Mouse (Mus musculus) limb, embryonic 12.5 days (tissue): ENCODE results near the gene Gpr19. TPM values are rescaled to one million over a fixed set of nuclear protein-coding genes. Genes with fewer than 3 reads are reported as not detected.

Experiments used
- ATAC-seq: fragments of 200-750 bp; cut with Nextera tagmentation; 2 replicates; pipeline ENCODE4 v1.8.0; 2017; ENCODE audit warnings: low read depth, moderate TSS enrichment; ENCODE audit not compliant: insufficient number of reproducible peaks, insufficient read depth, low FRiP score, low TSS enrichment
- H3K27ac ChIP-seq: fragments of 300-500 bp; sonication (generic); 2 replicates; pipeline ENCODE4 v1.5.1; 2016; ENCODE audit warnings: mild to moderate bottlenecking, moderate library complexity
- H3K27me3 ChIP-seq: fragments of 300-500 bp; sonication (generic); 2 replicates; pipeline ENCODE4 v1.6.1; 2016; ENCODE audit warnings: mild to moderate bottlenecking, moderate library complexity
- H3K36me3 ChIP-seq: fragments of 300-500 bp; sonication (generic); 2 replicates; pipeline ENCODE4 v1.6.1; 2016; ENCODE audit warnings: mild to moderate bottlenecking, moderate library complexity
- H3K4me1 ChIP-seq: fragments of 300-500 bp; sonication (generic); replicated peaks from 2 replicates; pipeline ENCODE4 v1.6.1; 2016
- H3K4me2 ChIP-seq: fragments of 300-500 bp; sonication (generic); 2 replicates; pipeline ENCODE4 v1.6.1; 2016; ENCODE audit warnings: mild to moderate bottlenecking, moderate library complexity
- H3K4me3 ChIP-seq: fragments of 300-500 bp; sonication (generic); replicated peaks from 2 replicates; pipeline ENCODE4 v1.5.1; 2016; ENCODE audit warnings: mild to moderate bottlenecking
- H3K9ac ChIP-seq: fragments of 300-500 bp; sonication (generic); replicated peaks from 2 replicates; pipeline ENCODE4 v1.6.1; 2016; ENCODE audit warnings: mild to moderate bottlenecking, moderate library complexity
- H3K9me3 ChIP-seq: fragments of 300-500 bp; sonication (generic); 2 replicates; pipeline ENCODE4 v1.6.1; 2016; ENCODE audit warnings: mild to moderate bottlenecking, moderate library complexity
- WGBS: fragments of 180-500 bp; shearing (Covaris S2); methylation state at CpG from one replicate; pipeline ENCODE4 v1.1.7; 2016; 5-methylcytosine and 5-hydroxymethylcytosine counted together
- polyA plus RNA-seq: library from polyadenylated mRNA; unstranded; fragments of >200 nt; fragmentation: Nextera tagmentation; extraction: Ambion mirVana; gene quantifications from 2 replicates; pipeline ENCODE4 v1.2.1, GENCODE M21; 2016

Gpr19 gene
- polyA plus RNA-seq, 1 experiment from 2014 or later: 8.6 TPM

DNA sequence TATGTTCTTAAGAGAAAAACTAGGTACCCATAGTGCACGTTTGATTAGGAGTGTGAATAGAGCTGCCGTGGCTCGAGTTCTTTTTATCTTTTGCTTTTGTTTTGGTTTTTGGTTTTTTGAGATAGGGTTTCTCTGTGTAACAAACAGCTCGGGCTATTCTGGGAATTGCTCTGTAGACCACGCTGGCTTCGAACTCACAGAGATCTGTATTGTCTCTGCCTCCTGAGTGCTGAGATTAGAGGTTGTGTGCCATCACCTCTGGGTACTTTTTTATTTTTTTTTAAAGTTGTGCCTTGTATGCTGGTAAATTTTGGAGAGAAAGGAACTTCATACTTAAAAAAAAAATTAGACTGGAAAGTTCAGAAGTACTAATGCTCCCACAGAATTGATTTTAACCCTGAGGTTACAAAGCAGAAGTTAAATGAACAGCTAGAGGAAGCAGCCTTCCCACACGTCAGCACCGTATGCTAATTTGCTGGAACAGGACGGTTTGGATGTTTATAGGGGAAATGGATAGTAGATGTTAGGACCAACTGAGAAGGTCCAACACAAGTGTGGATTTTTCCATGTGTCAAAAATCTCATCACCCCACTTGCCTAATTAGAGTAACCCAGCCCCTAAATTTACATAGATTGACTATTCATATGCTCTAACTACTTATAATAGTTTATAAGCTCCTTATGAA, 24.3 kb upstream of the Gpr19 start:
- ATAC-seq: no peak
- Histone ChIP-seq H3K36me3 (peaks cover 19% of the 10 kb centered on the region; the same call in 1 of the 2 replicates), H3K27me3 (peaks cover 4% of the 10 kb centered on the region; the same call in 1 of the 2 replicates), H3K4me2 (peak overlapping the region; percentile 93), H3K27ac (no peak overlapping the region), H3K9ac (peak overlapping the region; percentile 92; the same call in 1 of the 2 replicates), H3K4me3 (peak overlapping the region; percentile 83), H3K9me3 (no peaks in the 10 kb centered on the region), H3K4me1 (peaks cover 45% of the 10 kb centered on the region)
- WGBS: 67% methylated on average over 9 of the region's 9 CpGs

DNA sequence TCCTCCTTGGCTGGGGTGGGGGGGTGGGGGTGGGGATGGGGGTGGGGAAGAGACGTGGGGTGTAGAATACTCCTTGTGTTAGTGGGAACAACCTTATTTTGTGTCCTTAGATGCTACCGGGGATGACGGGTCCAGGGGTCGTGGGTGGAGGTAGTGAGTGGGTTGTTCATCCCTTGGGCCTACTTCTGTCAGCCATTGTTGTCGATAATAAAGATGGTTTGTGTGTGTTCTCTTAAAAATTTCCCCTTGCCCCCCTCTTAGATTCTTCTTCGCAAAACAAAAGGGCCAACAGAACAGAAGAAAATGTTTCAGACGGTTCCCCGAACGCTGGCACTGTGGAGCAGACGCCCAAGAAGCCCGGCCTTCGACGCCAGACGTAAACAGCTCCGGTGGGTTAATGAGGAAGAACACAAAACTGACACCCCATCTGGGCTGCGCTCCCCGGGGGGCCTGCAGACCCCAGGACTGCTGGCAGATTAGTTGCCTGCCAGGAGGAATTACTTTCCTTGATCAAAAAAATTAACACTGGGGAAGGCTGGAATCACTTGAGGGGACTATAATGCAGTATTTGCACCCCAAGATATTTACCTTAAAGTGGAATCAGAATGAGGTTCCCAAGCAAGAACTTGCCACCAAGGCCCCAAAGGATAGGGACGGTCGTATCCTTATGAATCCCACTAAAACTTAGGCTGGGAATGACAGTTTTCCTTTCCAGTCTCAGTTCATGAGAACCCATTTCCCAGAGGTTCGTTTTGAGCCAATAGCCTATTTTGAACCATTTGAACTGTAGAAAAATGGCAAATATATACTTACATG, 23.5 kb upstream of the Gpr19 start:
- Histone ChIP-seq H3K4me2 (peak overlapping the region; percentile 93), H3K4me3 (peak overlapping the region; percentile 83), H3K36me3 (peaks cover 19% of the 10 kb centered on the region; the same call in 1 of the 2 replicates), H3K9me3 (no peaks in the 10 kb centered on the region), H3K9ac (peak overlapping the region; percentile 92), H3K27me3 (peaks cover 4% of the 10 kb centered on the region; the same call in 1 of the 2 replicates), H3K4me1 (peaks cover 44% of the 10 kb centered on the region), H3K27ac (peak overlapping the region; percentile 97; the same call in 1 of the 2 replicates)
- 11% methylated on average over 20 of the region's 20 CpGs for WGBS
- ATAC-seq: no peak

DNA sequence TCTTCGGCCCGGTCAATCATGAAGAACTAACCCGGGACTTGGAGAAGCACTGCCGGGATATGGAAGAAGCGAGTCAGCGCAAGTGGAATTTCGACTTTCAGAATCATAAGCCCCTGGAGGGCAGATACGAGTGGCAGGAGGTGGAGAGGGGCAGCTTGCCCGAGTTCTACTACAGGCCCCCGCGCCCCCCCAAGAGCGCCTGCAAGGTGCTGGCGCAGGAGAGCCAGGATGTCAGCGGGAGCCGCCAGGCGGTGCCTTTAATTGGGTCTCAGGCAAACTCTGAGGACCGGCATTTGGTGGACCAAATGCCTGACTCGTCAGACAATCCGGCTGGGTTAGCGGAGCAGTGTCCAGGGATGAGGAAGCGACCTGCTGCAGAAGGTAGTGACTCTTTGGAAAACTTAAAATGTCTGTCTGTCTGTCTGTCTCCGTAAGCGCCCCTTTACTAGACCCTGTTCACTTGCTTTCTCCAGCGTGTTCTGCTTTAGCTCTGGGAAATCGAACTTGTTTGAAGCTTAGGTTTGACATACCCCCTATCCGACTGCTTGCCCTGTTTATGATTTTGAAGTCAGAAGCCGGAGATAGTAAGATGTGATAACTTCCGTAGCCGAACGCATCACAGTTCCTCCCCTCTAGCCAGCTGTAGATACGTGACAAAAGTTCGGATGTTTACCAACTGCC, 22.8 kb upstream of the Gpr19 start:
- H3K27me3 ChIP-seq: peaks cover 4% of the 10 kb centered on the region; the same call in 1 of the 2 replicates

DNA sequence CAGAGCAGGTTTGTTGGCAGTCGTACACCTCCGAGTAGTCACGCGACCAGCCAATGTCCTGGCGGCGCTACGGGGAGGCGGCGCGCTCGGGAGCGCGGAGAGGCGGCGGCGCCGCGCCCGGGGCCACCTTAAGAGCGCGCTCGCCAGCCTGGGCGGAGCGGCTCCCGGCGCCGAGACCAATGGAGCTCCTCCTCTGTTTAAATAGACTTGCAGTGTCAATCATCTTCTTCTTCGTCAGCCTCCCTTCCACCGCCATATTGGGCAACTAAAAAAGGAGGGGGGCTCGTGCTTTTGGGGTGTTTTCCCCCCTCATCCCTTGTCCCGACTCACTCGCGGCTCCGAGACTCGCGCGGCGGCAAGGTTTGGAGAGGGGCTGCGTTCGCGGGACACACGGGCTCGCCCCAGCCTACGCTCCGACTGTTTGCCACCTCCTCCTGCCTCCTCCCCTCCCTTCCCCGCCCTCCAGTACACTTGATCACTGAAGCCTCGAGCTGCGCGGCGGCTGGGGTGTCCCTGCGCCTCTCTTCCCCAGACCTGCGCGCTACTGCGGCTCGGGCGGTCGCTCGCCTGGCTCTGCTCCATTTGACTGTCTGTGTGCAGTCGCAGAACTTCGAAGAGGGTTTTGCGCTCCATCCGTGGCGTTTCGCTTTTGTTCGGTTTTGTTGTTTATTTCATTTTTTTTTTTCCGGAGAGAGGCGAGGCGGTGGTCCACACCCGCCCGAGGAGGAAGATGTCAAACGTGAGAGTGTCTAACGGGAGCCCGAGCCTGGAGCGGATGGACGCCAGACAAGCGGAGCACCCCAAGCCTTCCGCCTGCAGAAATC, 22.0 kb upstream of the Gpr19 start, which contains the start of gene Cdkn1b:
Gene Cdkn1b, plus strand, starts transcription at position 212 of the 824 bp plus-strand sequence.
- under 1% methylated on average over 77 of the region's 77 CpGs for WGBS
- Histone ChIP-seq H3K27me3 (peaks cover 4% of the 10 kb centered on the region; the same call in 1 of the 2 replicates), H3K4me2 (peak within 1 kb of the TSS; percentile 93), H3K4me1 (peaks cover 46% of the 10 kb centered on the region), H3K4me3 (peak within 1 kb of the TSS; percentile 83), H3K9ac (peak within 1 kb of the TSS; percentile 92), H3K9me3 (no peaks in the 10 kb centered on the region), H3K36me3 (peaks cover 16% of the 10 kb centered on the region; the same call in 1 of the 2 replicates), H3K27ac (peak within 1 kb of the TSS; percentile 97)
- ATAC-seq: peak; percentile 91

More for the DNA sequence above, 22.8 kb upstream of the Gpr19 start:
- H3K4me2 ChIP-seq: peak overlapping the region; percentile 93
- no peaks in the 10 kb centered on the region for H3K9me3 ChIP-seq
- H3K4me3 ChIP-seq: peak overlapping the region; percentile 83
- peak overlapping the region; percentile 97 for H3K27ac ChIP-seq
- WGBS: under 1% methylated on average over 32 of the region's 32 CpGs
- peaks cover 19% of the 10 kb centered on the region; the same call in 1 of the 2 replicates for H3K36me3 ChIP-seq
- ATAC-seq: no peak
- peak overlapping the region; percentile 92 for H3K9ac ChIP-seq
- H3K4me1 ChIP-seq: peaks cover 48% of the 10 kb centered on the region

DNA sequence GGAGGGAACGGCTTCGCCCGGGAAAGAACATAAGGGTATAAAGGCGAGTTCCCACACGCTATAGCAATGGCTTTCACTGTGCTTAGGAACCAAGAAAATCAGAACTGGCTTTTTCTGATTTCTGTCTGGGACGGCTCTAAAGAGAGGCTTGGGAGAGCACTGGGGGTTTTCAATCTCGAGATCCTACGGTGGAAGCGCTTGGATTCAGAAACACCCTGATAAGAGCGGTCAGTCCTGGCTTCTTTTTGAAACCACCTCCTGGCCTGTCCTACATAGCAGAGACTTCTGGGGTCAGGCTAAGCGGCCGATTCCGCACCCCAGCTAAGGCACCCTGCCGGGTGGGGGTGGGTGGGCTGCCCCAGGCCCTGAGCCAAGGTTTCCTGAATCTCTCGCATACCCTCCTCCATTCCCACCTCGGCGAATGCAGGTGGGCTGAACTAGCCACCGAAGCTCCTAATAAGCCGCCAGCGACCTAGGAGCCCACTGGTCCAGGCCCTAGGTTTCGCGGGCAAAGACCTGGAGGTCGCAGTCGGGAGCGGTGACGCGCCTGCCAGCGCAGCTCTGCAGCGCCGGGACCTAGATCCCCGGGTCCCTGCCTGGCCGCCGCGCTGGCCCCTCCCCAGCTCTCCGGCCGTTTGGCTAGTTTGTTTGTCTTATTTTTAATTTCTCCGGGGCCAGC, 21.3 kb upstream of the Gpr19 start:
- 3% methylated on average over 37 of the region's 37 CpGs for WGBS
- ATAC-seq: peak; percentile 66
- H3K4me1 ChIP-seq: peaks cover 42% of the 10 kb centered on the region

DNA sequence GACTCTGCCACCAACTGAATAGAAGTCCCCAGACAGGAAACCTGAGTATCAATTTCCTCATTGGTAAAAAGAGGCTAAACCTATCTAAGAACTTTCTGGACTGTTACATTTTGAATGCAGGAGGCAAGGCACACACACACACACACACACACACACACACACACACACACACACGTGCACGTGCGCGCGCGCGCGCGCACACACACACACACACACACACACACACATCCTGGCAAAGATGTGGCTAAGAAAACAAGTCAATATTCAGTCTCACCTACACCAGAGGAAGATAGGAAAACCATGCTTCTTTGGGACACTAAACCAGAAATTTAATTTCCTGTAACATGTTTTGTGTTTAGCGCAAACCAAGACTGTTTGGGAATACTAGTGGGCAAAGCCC, 20.4 kb upstream of the Gpr19 start:
- H3K4me2 ChIP-seq: 0 out of 2 replicates have a peak overlapping the region, but pooled peaks have one; percentile 93
- no peak for ATAC-seq
- no peak overlapping the region for H3K27ac ChIP-seq
- peaks cover 41% of the 10 kb centered on the region for H3K4me1 ChIP-seq
- H3K4me3 ChIP-seq: no peak overlapping the region
- peaks cover 4% of the 10 kb centered on the region; the same call in 1 of the 2 replicates for H3K27me3 ChIP-seq
- peaks cover 9% of the 10 kb centered on the region; the same call in 1 of the 2 replicates for H3K36me3 ChIP-seq
- H3K9me3 ChIP-seq: no peaks in the 10 kb centered on the region
- H3K9ac ChIP-seq: no peak overlapping the region
- 90% methylated on average over 10 of the region's 10 CpGs for WGBS

More for the DNA sequence above, 21.3 kb upstream of the Gpr19 start:
- Histone ChIP-seq H3K27ac (peak overlapping the region; percentile 97), H3K9me3 (no peaks in the 10 kb centered on the region), H3K4me3 (peak overlapping the region; percentile 83), H3K36me3 (peaks cover 14% of the 10 kb centered on the region; the same call in 1 of the 2 replicates), H3K27me3 (peaks cover 4% of the 10 kb centered on the region; the same call in 1 of the 2 replicates), H3K9ac (peak overlapping the region; percentile 92), H3K4me2 (peak overlapping the region; percentile 93)

DNA sequence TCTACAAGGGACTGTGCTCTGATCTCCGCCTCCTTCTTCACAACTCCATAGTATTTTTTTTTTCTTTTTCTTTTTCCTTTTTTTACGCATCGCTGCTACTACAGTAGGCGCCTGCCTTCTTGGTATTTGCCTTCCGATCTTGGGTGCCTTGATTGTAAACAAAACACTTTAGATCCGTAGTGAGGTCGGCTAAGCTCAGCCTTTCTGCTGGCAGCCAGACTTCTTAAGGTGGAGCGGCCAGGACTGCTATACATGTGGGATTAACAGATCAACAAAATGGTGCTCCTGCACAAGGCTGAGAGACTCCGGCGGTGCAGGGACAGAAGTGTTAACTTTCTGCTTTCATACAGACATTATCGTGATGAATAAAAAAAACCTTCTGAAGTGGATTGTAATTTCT, 18.7 kb upstream of the Gpr19 start:
- H3K4me3 ChIP-seq: peak overlapping the region; percentile 46
- H3K36me3 ChIP-seq: 0 out of 2 replicates have a peak, but pooled peaks cover 2% of the 10 kb centered on the region
- peak overlapping the region; percentile 66 for H3K27ac ChIP-seq
- WGBS: 2% methylated on average over 11 of the region's 11 CpGs
- peak overlapping the region; percentile 85 for H3K4me2 ChIP-seq
- no peak for ATAC-seq
- H3K9me3 ChIP-seq: no peaks in the 10 kb centered on the region
- H3K9ac ChIP-seq: peak overlapping the region; percentile 58
- peaks cover 26% of the 10 kb centered on the region for H3K4me1 ChIP-seq
- peaks cover 4% of the 10 kb centered on the region; the same call in 1 of the 2 replicates for H3K27me3 ChIP-seq

DNA sequence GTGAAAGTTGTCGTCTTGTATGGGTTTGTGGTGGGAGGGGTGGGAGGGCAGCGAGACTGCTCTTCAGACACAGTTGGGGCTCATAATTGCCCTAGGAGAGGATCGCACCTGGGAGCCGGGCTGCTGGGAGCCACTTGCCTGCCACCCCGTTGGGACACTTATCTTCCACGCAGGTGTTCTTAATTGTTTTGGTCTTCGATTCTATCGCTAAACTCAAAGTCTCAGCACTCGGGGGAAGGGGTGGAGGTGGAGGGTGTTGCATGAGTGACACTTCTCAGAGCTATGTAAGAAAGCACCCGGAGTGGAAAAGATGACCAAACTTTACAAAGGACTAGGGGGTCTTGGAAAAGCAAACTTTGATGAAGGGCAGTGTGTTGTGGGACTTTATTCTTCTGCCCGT, 18.3 kb upstream of the Gpr19 start:
- Histone ChIP-seq H3K9me3 (no peaks in the 10 kb centered on the region), H3K4me2 (peak overlapping the region; percentile 85), H3K36me3 (no peaks in the 10 kb centered on the region), H3K27me3 (peaks cover 4% of the 10 kb centered on the region; the same call in 1 of the 2 replicates), H3K27ac (peak overlapping the region; percentile 66), H3K9ac (peak overlapping the region; percentile 58), H3K4me3 (peak overlapping the region; percentile 46), H3K4me1 (peaks cover 23% of the 10 kb centered on the region)
- under 1% methylated on average over 11 of the region's 11 CpGs for WGBS
- no peak for ATAC-seq

DNA sequence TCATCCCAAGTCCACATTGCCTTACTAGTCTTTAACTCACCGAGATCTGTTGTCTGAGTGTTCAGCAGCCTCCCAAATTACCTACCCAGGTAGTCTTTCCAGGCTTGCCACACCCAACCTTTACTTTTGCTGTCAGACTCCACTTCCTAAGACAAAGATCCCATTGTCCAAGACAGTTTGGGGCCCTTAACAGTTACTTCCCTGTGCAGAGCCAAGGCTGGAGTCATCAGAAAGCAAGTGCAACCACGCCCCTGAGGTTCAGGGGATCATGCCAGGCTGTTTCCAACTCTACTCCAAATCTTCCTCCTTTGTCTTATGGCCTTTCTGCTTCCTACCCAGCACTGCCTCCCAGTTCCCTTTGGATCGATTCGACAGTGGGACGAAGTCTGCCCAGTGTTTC, 16.1 kb upstream of the Gpr19 start:
- H3K4me2 ChIP-seq: no peak overlapping the region
- no peaks in the 10 kb centered on the region for H3K36me3 ChIP-seq
- H3K27ac ChIP-seq: no peak overlapping the region
- WGBS: 88% methylated on average over 5 of the region's 5 CpGs
- no peak overlapping the region for H3K4me3 ChIP-seq
- no peak for ATAC-seq
- peaks cover 4% of the 10 kb centered on the region; the same call in 1 of the 2 replicates for H3K27me3 ChIP-seq
- no peak overlapping the region for H3K9ac ChIP-seq
- H3K4me1 ChIP-seq: peaks cover 21% of the 10 kb centered on the region
- no peaks in the 10 kb centered on the region for H3K9me3 ChIP-seq
